26 mouse cellular contexts compared by ENCODE assay signal in genomic region chr11:119630329-119630728, GRCm38 (mm10).
"Had no signal": no experiment of that assay in that cellular context is flagged by ENCODE, and none has a peak within 500 bp of the region (broad histone marks: within the 10 kb centered on the region; RNA-seq: fewer than 3 reads in every experiment).

No protein-coding gene starts in this region.

- H3K27ac ChIP-seq: heart, adult 2 months; hindbrain, embryonic 15.5 days; hindbrain, postnatal 0 days; kidney, embryonic 15.5 days; kidney, postnatal 0 days; limb, embryonic 10.5 days; limb, embryonic 12.5 days; liver, embryonic 13.5 days; liver, embryonic 15.5 days had no signal

- H3K27me3 ChIP-seq: hindbrain, embryonic 13.5 days; hindbrain, embryonic 15.5 days; kidney, embryonic 15.5 days; limb, embryonic 12.5 days; liver, embryonic 13.5 days; liver, embryonic 15.5 days had no signal

- DNase-seq: gastrocnemius, postnatal 14 days; gastrocnemius, postnatal 36 days; heart, adult 11 months; heart, adult 2 months; heart, postnatal 10 days; heart, postnatal 36 days; kidney, adult 11 months; kidney, adult 2 months; kidney, adult 9 months; kidney, postnatal 14 days; kidney, postnatal 36 days; layer of hippocampus, adult 9-11 months; layer of hippocampus, postnatal 36 days; liver; liver, embryonic 13.5 days had no signal

- H3K9me3 ChIP-seq: hindbrain, embryonic 13.5 days; hindbrain, embryonic 15.5 days; kidney, embryonic 15.5 days; limb, embryonic 10.5 days; limb, embryonic 12.5 days; liver, embryonic 13.5 days; liver, embryonic 15.5 days had no signal

- H3K4me1 ChIP-seq: limb, embryonic 10.5 days had no signal

- H3K4me3 ChIP-seq: heart, adult 2 months; hindbrain, embryonic 13.5 days; hindbrain, embryonic 15.5 days; kidney, embryonic 15.5 days; limb, embryonic 10.5 days; limb, embryonic 12.5 days; liver, embryonic 13.5 days; liver, embryonic 15.5 days had no signal

- H3K9ac ChIP-seq: hindbrain, embryonic 13.5 days; hindbrain, embryonic 15.5 days; kidney, embryonic 15.5 days; limb, embryonic 12.5 days; liver, embryonic 13.5 days; liver, embryonic 15.5 days had no signal

- H3K4me2 ChIP-seq: heart, embryonic 11.5 days; hindbrain, embryonic 13.5 days; hindbrain, embryonic 15.5 days; kidney, embryonic 15.5 days; limb, embryonic 12.5 days; liver, embryonic 11.5 days; liver, embryonic 13.5 days; liver, embryonic 15.5 days had no signal

- H3K36me3 ChIP-seq: hindbrain, embryonic 13.5 days; hindbrain, embryonic 15.5 days; kidney, embryonic 15.5 days; limb, embryonic 12.5 days; liver, embryonic 15.5 days had no signal

- ATAC-seq: hindbrain, postnatal 0 days; intestine, embryonic 16.5 days had no signal
